Mouse (Mus musculus): ENCODE measurements around the gene Dclre1b.
"Not testable (repeated sequence)": the region's sequence is repeated elsewhere in the genome, so short reads cannot be mapped to it uniquely, and the experiment has no call there.

Dclre1b gene

GRCm38 (mm10) chr3:103808891-103809798 is at the start of gene Dclre1b, which contains the start of the genes Ap4b1 and Gm43064:
Dclre1b (minus strand) TSS chr3:103809444.
Ap4b1 (plus strand) TSS chr3:103809520.
Gm43064 (plus strand) TSS chr3:103809573.
- peak; percentile 93 to 95 for DNase-seq

GRCm38 (mm10) chr3:103857977-103858563 is 48.8 kb upstream of the Dclre1b start:
- no peak for DNase-seq

GRCm38 (mm10) chr3:103857036-103857805 is 48.0 kb upstream of the Dclre1b start:
- no peak for DNase-seq

GRCm38 (mm10) chr3:103853804-103854203 is 44.6 kb upstream of the Dclre1b start:
- no peak for DNase-seq

- DNase-seq = peak in 1 of 2 experiments; percentile 75
Measured at GRCm38 (mm10) chr3:103852565-103853299, 43.5 kb upstream of the Dclre1b start.

GRCm38 (mm10) chr3:103851882-103852281 is 42.6 kb upstream of the Dclre1b start:
- no peak for DNase-seq

- no peak for DNase-seq
Measured at GRCm38 (mm10) chr3:103851481-103851880, 42.2 kb upstream of the Dclre1b start.

- no peak for DNase-seq
Measured at GRCm38 (mm10) chr3:103850644-103851363, 41.6 kb upstream of the Dclre1b start.

- not testable (repeated sequence) for DNase-seq
Measured at GRCm38 (mm10) chr3:103840946-103841345, 31.7 kb upstream of the Dclre1b start.

GRCm38 (mm10) chr3:103840195-103840594 is 31.0 kb upstream of the Dclre1b start:
- not testable (repeated sequence) for DNase-seq

- no peak for DNase-seq
Measured at GRCm38 (mm10) chr3:103839711-103840110, 30.5 kb upstream of the Dclre1b start.

GRCm38 (mm10) chr3:103836453-103836852 is 27.2 kb upstream of the Dclre1b start:
- no peak for DNase-seq

- DNase-seq = no peak
Measured at GRCm38 (mm10) chr3:103835951-103836310, 26.7 kb upstream of the Dclre1b start.

GRCm38 (mm10) chr3:103835272-103835950 is 26.2 kb upstream of the Dclre1b start:
- no peak for DNase-seq

- no peak for DNase-seq
Measured at GRCm38 (mm10) chr3:103834001-103834400, 24.8 kb upstream of the Dclre1b start.

- DNase-seq = no peak
Measured at GRCm38 (mm10) chr3:103832426-103832825, 23.2 kb upstream of the Dclre1b start, which contains the start of gene Bcl2l15. Bcl2l15 (plus strand) TSS chr3:103832601.

GRCm38 (mm10) chr3:103831146-103831545 is 21.9 kb upstream of the Dclre1b start:
- no peak for DNase-seq

- DNase-seq = not testable (repeated sequence)
Measured at GRCm38 (mm10) chr3:103830681-103831080, 21.4 kb upstream of the Dclre1b start.

GRCm38 (mm10) chr3:103829036-103829435 is 19.8 kb upstream of the Dclre1b start:
- DNase-seq = no peak

- no peak for DNase-seq
Measured at GRCm38 (mm10) chr3:103827548-103827947, 18.3 kb upstream of the Dclre1b start.

- no peak for DNase-seq
Measured at GRCm38 (mm10) chr3:103810967-103811366, 1.7 kb upstream of the Dclre1b start.
